Mouse (Mus musculus) kidney, adult 11 months (tissue): ENCODE data around the gene Mettl21e.
"Not testable (repeated sequence)": the region's sequence is repeated elsewhere in the genome, so short reads cannot be mapped to it uniquely, and the experiment has no call there.

Experiments
- DNase-seq: peaks from one replicate; pipeline ENCODE4 v3.0.0; 2022

Gene Mettl21e

DNA sequence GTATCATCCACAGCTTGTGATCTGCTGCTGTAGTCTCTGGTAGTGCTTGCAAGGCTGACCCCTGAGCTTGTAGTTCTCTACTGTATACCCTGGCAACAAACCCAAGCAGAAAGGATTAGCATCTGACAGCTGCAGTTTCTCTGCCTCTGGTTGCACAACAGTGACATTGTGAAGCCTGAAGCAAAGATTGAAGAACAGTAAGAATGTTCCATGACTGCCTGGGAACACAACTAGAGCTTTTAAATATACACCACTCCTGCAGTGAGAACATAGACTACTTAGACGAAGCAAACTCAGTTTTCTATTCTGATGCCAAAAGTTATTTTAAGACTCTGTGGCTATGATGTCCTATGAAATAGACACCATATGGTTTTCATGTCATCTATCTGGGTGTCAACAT lies at the start of gene Mettl21e:
TSS of gene Mettl21e (minus strand) at position 86 of the 400 bp plus-strand sequence.
- no peak for DNase-seq

DNA sequence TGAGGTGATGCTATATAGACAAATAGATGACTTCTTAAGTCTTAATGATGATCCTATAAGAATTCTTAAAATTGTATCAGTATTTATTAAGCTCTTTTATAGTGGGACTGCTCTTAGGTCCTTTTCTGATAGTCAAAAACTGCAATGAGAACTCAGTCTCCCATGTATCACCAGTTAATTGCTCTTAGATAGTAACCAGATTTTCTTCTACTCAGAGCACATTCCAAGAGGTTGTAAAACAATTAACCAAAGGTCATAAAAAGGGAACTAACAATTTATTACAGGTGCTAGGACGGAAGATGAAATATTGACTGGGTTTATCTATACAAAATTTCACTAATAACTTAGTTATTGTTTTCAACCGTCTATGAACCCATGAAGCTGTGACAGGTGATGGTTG lies 21.7 kb upstream of the Mettl21e start:
- DNase-seq: not testable (repeated sequence)

DNA sequence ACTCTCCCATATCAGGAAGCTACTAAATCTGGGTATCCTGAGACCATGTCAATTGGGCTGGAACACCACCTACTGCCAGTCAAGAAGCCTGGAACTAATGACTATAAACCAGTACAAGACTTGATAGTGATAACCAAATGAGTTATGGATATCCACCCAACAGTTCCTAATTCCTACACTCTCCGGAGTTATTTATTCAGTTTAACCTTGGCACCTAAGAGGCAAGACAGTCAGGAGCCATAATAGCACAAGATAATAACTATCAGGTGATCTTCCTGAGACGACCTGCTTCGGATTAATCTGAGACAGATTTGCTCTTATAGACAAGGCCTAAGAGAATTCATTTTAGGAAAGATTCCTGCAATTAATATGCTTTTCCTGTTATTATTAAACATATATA lies 21.2 kb upstream of the Mettl21e start:
- no peak for DNase-seq

DNA sequence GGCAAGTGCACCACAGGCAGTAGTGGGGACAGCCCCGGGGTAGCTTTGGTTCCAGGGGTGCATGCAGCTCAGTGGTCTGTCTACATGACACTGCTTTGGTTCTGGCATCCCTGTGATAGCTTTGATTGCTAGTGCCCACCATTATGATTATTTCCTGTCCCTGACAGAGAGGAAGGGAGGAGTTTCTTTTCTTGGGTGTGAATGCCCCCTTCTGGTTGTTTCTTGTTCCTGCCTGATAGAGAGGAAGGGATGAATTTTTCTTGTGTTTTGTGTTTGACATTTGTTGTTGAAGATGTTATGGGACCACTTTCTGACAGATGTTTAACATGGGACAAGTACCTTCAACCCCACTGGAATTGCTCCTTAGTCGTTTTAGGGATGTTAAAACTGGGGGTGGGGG lies 18.5 kb upstream of the Mettl21e start:
- DNase-seq: no peak

DNA sequence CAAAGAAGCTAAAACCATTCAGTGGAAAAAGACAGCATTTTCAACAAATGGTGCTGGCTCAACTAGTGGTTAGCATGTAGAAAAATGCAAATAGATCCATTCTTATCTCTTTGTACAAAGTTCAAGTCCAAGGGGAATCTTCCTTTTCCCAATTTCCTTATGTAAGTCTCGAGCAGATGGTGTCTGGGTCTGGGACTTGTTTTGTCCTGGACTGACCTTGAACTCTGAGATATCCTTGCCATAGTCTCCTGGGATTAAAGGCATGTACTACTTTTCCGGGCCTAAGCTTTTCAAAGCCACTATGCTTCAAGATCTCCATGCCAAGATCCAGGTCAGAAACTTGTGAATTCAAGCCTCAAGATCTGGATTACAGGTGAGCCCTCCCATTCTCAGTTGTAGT lies 16.6 kb upstream of the Mettl21e start:
- no peak for DNase-seq

DNA sequence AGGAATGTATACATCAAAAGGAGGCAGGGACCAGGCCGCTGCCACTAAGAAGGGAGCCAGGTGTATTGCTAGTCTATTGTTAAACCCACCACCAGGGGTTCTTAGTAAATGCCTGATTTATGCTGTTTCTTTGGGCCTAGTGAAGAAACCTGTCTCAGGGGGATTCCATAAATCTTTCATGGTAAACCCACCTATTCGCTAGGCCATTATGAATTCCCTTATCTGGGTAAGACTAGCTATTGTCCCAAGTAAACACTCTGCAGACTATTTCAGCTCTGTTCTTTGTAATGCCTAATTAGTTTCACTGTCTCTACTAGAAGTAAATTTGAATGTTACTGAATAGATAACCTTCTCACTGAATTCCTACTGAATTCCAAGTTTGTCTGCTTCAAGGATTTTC lies 15.8 kb upstream of the Mettl21e start:
- DNase-seq: not testable (repeated sequence)

DNA sequence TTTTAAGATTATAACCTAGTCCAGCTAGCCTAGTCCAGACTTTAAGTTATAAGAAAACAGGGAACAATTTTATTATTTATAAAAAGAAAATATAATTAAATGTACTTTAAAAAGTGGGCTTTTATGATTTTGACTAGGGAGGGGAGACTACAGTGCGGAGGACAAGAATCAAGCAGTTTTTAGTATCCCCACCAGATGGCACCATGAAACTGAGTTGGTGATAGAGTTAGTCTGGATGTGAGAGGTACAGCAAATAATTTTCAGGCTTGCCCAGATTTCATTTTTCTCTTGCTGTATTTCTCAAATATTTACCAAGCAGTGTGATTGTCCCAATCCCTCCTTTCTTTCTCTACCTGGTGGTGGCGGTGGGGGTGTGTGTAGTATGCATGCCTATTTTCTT lies 10.3 kb upstream of the Mettl21e start:
- no peak for DNase-seq

DNA sequence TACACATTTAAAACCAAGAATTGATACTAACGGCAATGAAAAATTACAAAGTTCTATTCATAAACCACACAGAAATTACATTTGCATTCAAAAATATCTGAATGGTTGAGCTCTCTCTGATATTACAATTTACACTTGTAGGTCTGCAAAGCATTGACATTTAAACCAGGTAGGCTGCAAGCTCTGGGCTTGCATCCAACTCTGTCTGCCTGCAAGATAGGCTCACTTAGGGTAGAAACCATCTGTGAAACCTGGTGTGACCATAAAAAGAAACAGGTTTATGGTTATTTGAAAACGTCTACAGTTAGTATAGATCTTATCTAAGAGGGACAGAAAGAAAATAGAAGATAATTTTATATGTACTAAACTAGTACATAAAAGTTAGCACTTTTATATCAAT lies 1.6 kb downstream of the Mettl21e start:
- DNase-seq: no peak

DNA sequence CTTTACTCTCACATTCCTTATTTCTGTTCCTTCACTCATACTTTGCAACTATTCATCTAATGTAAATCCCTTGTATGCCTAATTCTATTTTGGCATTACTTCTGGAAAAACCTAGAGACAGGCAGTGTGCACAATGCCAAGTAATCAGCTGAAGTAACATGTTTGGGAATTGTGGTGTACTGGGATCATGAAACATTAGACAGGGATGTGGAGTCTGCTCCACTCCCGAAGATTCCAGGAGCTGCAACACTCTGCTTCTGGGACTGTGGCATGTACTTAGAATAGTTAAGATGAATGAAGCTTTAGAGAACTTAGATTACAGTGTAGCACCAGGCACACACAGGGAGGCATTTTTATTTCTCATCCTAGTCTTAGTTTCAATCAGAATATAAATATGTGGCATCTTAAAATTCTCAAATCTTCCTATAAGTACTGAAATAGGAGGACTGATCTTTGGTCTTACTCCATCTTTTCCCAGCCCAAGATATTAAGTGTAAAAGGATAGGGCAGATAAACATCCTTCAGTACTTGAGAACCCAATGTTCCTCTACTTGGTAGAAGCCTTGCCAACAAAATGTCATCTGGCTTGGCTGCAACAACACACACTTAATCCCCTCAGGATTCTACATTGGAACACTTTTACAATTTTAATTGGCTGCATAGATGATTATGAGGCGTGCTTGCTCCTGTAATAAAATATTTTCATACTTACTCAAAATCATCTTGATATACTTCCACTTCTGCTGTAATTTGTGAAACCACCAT lies 2.2 kb downstream of the Mettl21e start:
- no peak for DNase-seq

DNA sequence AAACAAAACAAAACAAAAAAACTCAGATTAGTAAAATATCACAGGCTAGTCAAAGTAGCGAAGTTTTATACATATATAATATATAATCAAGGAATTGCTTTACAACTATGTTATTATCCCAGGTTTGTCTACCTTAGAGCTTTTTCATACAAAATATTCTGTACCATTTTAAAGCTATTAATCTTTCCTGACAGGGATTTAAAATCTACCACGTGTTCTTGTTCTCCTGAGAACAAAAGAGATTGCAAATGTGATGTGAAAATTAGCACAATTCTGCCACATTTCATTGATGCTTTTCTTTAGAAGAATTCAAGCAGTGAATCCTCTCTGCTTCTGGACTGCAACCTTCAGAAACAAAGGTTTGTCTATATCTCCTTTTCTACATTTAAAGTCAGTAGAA lies 4.3 kb downstream of the Mettl21e start:
- no peak for DNase-seq

DNA sequence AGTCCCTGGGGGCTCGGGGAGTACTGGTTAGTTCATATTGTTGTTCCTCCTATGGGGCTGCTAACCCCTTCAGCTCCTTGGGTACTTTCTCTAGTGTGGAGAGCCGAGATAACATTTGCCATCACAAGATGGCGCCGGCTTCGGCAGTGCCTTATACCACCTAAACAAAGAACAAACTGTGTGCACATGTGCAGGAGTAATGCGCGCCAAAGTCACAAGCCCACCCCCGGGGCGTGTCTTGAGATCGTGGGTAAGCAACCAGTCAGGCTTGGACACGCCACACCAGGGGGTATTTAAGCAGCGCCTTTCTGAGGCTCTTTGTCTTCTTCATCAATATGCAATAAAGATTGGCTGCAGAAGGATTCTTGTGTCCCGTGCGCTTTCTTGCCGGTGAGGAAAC lies 15.9 kb downstream of the Mettl21e start:
- DNase-seq: no peak

DNA sequence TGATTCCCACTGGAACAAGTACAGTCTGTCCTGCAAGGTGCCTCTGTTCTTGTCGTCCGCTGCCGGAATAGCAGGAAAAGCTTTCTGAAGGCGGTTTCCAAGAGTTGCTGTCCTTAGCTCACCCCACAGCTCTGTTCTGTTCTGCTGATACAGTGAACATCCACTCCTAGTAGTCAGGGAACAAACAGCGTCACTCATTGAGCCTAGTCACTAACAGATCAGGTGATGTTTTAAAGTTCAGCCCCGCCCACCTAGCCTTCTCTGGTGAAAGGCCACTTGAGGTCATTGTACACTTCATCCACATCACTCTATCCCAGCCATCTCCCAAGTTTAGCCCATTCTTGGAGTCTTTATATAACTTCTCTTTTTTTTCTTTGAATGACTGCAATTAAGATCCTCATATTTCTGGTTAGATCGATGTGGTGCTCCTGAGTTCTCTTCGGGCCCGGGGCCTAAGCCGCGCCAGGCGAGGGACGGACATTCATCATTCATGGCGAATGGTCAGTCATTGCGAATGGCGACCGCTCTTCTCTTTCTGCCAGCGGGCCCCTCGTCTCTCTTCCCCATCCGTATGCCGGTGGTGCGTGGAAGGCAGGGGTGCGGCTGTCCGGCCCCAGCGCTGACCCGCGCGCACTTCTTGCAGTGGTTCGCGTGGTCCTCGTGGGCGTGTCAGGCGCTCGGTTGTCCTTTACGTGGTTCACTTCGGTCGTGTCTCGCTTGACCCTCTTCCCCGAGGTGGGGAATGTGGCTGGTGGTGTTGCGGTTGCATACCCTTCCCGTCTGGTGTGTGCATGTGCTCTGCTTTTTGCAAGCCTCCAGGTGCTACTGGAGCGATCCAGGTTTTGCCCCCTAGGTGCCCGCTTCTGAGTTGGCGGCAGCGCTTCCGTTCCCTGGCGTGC lies 20.2 kb downstream of the Mettl21e start:
- DNase-seq: peak; percentile 79

DNA sequence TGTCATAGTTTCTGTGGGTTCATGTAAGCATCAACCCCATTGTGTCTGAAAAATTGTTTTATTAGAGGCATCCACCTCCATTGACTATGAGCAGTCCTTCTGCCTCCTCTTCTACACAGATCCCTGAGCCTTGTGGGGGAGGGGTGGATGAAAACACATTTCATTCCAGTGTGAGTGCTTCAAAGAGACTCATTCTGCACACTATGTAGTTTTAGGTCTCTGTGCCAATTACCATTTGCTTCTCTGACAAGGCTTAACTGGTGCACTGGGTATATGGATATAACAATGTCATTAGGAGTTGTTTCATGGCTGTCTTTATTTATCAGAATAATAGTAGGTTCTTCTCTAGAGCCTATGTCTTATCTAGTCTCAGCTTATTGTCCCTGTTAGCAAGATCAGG lies 32.4 kb downstream of the Mettl21e start:
- DNase-seq: no peak

DNA sequence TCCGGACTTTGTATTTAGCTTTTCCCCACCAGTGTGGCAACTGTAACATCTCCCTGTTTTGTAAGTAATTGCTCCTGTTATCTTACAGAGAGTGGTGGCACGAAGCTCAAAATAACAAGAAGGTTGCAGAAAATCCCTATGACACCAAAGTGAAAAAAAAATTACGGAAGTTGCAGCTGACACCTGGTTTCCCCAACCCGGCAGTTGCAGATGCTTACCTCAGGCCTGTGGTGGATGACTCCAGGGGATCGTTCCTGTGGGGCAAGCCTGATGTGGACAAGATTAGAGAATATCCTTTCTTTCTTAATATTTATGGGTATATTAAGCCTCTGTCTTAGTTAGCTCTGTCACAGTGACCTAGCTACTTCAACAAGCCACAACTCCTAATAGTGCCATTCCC lies 40.7 kb downstream of the Mettl21e start:
- DNase-seq: no peak

DNA sequence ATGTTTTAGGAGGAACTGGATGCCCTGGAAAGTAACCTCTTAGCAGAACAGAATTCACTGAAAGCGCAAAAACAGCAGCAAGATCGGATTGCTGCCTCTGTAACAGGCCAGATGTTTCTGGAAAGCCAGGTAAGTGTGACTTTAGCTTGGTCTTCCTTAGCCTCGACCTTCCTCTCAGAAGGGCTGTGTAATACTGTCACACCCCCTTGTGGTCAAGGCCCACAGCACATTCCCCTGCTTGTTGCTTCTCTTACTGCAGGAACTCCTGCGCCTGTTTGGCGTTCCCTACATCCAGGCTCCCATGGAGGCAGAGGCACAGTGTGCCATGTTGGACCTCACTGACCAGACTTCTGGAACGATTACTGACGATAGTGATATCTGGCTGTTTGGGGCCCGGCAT lies 44.9 kb downstream of the Mettl21e start:
- no peak for DNase-seq

DNA sequence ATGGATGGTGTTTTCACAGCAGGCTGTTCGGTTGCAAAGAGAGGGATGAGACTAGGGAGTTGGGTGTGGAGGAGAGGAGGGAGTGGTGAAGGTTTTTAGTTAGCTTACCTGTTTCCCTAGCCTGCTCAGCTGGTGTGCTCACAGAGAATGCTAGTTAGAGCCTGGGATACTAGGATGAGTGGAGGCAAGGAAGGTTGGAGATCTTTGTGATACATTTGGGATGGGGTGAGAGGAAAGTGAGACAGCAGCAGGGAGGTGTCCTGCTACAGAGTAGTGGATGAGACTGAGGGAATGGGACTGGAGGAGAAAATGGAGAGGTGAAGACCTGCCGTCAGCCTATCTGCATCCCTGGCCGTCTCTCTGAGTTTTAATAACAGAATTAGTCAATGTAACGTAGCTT lies 46.1 kb downstream of the Mettl21e start:
- no peak for DNase-seq

DNA sequence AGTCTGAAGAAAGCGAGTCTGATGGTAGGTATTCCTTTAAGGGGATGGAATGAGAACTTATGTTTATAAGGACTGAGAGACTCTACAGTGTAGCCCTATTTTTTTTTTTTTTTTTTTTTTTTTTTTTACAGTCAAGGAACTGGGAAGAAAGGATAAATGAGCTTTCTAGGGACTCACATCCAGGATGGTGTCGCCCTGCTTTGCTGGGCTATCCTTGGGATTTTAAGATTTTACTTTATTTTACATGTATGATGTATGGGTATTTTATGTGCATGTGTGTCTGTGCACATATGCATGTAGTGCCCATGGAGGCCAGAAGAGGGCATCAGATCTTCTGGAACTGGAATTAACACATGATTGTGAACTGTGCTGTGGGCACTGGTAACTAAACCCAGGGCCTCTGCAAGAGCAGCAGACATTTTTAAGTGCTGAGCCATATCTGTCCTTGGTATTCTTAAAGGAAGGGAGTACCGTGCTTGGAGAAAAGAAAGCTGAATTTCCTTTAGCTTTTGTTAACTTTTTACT lies 50.8 kb downstream of the Mettl21e start:
- no peak for DNase-seq

DNA sequence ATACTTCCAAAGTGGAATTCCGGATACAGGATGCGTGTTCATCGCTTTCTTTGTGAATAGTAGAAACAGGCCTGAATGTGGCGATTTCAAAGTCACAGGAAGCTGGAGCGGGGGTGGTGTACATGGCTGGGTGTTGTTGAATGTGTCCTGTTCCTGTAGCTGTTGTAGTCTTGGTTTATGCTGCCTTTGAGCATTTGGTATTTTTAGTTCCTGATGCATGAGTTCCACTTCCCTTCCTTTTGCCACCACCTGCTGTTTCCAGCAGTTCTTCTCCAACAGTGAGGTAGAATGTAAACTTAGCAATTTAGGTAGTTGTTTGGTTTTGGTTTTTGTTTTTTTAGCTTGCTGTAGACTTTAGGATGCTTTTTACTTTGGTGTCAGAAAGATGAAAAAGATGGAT lies 56.4 kb downstream of the Mettl21e start:
- DNase-seq: no peak

DNA sequence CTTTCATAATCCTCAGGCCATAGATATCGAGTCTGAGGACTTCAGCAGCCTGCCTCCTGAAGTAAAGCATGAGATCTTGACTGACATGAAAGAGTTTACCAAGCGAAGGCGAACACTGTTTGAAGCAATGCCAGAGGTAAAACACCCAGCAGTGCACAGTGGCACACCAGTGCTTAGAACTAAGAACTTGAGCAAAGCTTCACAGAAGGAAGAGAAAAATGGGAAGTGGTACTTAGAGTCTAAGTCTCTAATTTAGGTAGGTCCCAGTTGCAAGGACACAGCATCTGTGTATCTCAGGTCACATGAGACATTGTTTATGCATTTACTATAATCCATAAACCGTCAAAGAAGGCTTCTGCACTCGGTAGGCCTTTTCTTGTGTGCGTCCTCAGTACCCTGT lies 56.9 kb downstream of the Mettl21e start:
- DNase-seq: no peak

DNA sequence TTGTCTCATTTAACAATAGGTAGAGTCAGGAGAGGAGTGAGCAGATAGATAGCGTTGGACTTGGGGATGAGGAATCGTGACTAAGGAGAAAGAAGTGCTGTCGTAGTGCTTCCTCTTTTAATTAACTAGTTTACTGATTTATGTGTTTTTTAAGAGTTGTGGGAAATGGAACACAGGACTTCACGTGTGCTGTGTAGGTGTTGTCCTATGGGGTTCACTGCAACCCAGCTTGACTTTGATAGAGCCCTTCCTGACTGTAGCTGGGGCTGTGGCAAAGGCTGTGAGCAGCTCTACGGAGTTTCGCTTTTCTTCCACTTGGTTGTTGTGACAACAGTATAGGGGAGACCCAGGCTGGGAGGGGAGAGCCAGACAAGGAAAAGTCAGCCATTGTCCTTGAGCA lies 60.4 kb downstream of the Mettl21e start:
- DNase-seq: no peak

DNA sequence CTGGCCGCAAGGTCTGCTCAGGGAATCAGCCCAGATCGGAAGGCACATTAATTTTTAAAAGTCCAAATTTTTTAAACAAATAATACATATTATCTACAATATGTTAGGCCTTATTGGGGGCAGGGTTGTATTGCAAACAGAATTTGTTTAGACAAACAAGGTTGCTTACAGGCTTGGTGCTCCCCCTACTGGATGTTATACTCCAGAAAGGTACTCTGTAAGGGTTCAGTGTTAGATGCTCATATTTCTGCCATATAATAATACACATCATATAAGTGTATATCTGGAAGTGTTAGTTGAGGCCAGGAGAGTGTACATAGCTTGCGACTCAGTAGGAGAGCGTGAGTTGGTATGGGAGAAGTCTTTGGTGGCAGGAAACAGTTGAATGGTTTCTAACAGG lies 63.5 kb downstream of the Mettl21e start:
- DNase-seq: no peak
